Mouse (Mus musculus): ENCODE results near the gene Ascc3.

DNA sequence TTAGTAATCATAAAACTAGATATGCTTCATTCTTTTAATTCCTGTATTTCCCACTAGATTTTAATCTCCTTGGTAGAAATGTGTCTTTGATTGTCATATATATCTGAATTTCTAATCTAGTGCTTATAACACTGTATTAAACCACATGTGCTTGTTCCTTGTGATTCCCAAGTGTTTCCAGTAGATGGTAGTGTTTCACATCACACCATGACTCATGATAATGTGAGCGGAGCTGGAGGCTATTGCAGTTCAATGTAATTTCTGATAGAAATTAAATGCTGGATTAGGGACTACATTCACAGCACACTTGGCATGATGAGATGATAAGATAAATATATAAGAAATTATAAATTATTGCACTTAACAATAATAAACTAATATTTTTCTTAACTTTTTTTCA lies 64.9 kb downstream of the Ascc3 start:
- peak; percentile 67 for TF ChIP-seq CTCF (IDR thresholded peaks at IDR 0.05)
- TF ChIP-seq EP300 (IDR thresholded peaks at IDR 0.05) = no peak
